Mouse (Mus musculus) brown adipose tissue, adult 24 weeks (tissue): Measurements from ENCODE around the gene Cd177. TPM values are rescaled to one million over a fixed set of nuclear protein-coding genes. Genes with fewer than 3 reads are reported as not detected.
"Not testable (repeated sequence)": the region's sequence is repeated elsewhere in the genome, so short reads cannot be mapped to it uniquely, and the experiment has no call there.

ENCODE experiments used
- H3K27ac ChIP-seq: fragments of 200-500 bp; replicated peaks from 2 replicates; pipeline ENCODE4 v1.5.1; 2012; ENCODE audit warnings: low read depth, mild to moderate bottlenecking, low read length
- H3K4me1 ChIP-seq: fragments of 200-500 bp; 2 replicates; pipeline ENCODE4 v1.6.1; 2012; ENCODE audit warnings: low read length, mixed read lengths; ENCODE audit not compliant: control insufficient read depth, insufficient read depth, insufficient read length
- H3K4me3 ChIP-seq: fragments of 200-500 bp; 2 replicates; pipeline ENCODE4 v1.5.1; 2012; ENCODE audit warnings: low read depth, mild to moderate bottlenecking, low read length, moderate library complexity; ENCODE audit not compliant: insufficient read depth
- polyA plus RNA-seq: library from polyadenylated mRNA; stranded (reverse); fragments of >200 nt; gene quantifications from 2 replicates; pipeline ENCODE4 v1.2.4, GENCODE M21; 2012; ENCODE audit not compliant: missing spikeins, insufficient read depth, insufficient read length

The Cd177 gene
- polyA plus RNA-seq = not detected in 2 replicates

GRCm38 (mm10) chr7:24760211-24760610 lies at the start of gene Cd177:
Cd177 (minus strand) TSS chr7:24760311.
- Histone ChIP-seq H3K4me3 (no peak within 1 kb of the TSS), H3K27ac (no peak within 1 kb of the TSS), H3K4me1 (no peaks in the 10 kb centered on the region)

GRCm38 (mm10) chr7:24809041-24809440 lies 48.9 kb upstream of the Cd177 start:
- no peak overlapping the region for H3K4me3 ChIP-seq
- no peaks in the 10 kb centered on the region for H3K4me1 ChIP-seq
- H3K27ac ChIP-seq = no peak overlapping the region

GRCm38 (mm10) chr7:24804826-24805225 lies 44.7 kb upstream of the Cd177 start:
- no peak overlapping the region for H3K27ac ChIP-seq
- no peak overlapping the region for H3K4me3 ChIP-seq
- H3K4me1 ChIP-seq = no peaks in the 10 kb centered on the region

- H3K27ac ChIP-seq = no peak overlapping the region
- no peaks in the 10 kb centered on the region for H3K4me1 ChIP-seq
- H3K4me3 ChIP-seq = no peak overlapping the region
Observed at GRCm38 (mm10) chr7:24802149-24802767, 42.1 kb upstream of the Cd177 start.

DNA sequence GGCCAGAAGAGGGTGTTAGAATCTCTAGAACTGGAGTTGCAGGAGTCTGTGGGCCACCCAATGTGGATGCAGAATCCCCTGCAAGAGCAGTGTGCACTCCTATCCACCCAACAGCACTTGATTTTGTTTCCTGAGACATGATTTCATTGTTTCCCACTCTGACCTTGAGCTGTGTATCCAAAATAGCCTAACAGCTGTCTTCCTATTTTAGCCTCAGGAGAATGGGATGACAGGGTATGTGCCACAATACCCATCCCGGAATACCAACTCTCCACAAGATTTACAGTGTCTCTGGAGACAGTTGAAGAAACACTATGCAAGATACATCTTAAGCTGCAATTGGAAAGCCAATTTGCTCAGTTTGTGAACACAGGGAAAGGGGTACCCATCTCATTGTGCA lies 37.8 kb upstream of the Cd177 start:
- Histone ChIP-seq H3K27ac (no peak overlapping the region), H3K4me1 (no peaks in the 10 kb centered on the region), H3K4me3 (no peak overlapping the region)

DNA sequence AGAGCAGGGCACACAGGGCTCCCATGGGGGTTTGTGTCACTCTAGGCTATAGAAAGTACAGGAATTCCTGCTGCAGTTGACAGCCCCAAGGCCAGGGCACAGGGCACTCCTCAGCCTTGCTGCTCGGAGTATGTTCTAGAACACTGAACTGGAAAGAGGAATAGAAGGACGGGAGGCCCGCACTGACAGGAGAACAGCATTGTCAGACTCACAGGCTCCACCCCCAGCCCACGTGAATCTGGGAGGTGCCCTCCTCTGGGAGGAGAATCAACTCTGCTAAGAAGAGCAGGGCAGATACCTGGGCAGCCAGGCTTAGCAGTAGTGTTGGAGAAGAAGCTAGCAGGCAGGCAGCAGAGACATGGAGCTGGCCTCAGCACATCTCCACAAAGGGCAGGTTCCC lies 16.8 kb upstream of the Cd177 start, which contains the start of gene Ceacam10:
Gene Ceacam10, plus strand, starts transcription at position 289 of the 400 bp plus-strand sequence.
- not testable (repeated sequence) for H3K27ac ChIP-seq, H3K4me1 ChIP-seq, H3K4me3 ChIP-seq

DNA sequence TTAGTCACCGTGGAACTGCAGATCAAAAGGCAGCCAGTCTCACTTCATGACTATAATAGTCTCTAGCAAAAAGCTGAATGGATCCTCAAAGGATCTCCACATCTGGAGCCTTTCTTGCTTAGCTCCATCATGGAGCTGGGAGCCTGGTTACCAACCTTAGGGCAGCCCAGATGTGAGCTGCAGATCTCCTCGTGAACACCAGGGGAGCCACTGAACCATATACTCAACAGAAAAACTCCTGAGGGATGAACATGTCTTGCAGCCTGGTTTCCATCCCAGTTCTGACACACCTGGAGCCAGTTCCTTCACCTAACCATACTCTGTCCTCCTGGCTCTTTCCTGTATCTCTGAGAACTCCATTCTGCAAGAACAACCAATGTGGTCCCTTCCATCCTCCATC lies 16.0 kb upstream of the Cd177 start:
- H3K4me1 ChIP-seq = no peaks in the 10 kb centered on the region
- H3K27ac ChIP-seq = no peak overlapping the region
- no peak overlapping the region for H3K4me3 ChIP-seq

DNA sequence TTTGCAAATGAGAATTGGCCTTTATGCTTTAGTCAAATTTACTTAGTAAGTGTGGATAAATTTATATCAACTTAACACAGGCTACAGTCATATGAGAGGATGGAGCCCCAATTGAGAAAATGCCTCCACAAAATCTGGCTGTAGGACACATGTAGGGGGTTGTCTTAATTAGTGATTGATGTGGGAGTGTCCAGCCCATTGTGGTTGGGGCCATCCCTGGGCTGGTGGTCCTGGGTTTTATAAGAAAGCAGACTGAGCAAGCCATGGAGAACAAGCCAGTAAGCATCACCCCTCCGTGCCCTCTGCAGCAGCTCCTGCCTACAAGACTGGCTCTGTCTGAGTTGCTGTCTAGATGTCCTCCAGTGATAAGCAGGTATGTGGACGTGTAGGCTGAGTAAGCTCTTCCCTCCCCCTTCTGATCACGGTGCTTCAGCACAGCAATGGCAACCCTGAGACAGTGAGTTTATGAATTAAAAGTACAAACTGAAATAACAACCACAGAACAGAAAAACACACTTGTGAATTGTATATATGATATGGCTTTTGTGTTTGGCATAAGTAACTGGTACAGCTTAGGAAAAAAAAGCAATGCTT lies 13.9 kb upstream of the Cd177 start:
- no peak overlapping the region for H3K4me3 ChIP-seq
- no peak overlapping the region for H3K27ac ChIP-seq
- H3K4me1 ChIP-seq = no peaks in the 10 kb centered on the region

GRCm38 (mm10) chr7:24771361-24771760 lies 11.2 kb upstream of the Cd177 start:
- Histone ChIP-seq H3K27ac (no peak overlapping the region), H3K4me1 (no peaks in the 10 kb centered on the region), H3K4me3 (no peak overlapping the region)

GRCm38 (mm10) chr7:24762574-24762973 lies 2.5 kb upstream of the Cd177 start:
- Histone ChIP-seq H3K4me1 (no peaks in the 10 kb centered on the region), H3K27ac (no peak overlapping the region)

GRCm38 (mm10) chr7:24761161-24761560 lies 1.1 kb upstream of the Cd177 start:
- no peak overlapping the region for H3K4me3 ChIP-seq
- no peak overlapping the region for H3K27ac ChIP-seq
- H3K4me1 ChIP-seq = no peaks in the 10 kb centered on the region

More at GRCm38 (mm10) chr7:24762574-24762973, 2.5 kb upstream of the Cd177 start:
- H3K4me3 ChIP-seq = no peak overlapping the region

- Histone ChIP-seq H3K27ac (no peak overlapping the region), H3K4me3 (no peak overlapping the region), H3K4me1 (no peaks in the 10 kb centered on the region)
Observed at GRCm38 (mm10) chr7:24758520-24758919, 1.6 kb downstream of the Cd177 start.

DNA sequence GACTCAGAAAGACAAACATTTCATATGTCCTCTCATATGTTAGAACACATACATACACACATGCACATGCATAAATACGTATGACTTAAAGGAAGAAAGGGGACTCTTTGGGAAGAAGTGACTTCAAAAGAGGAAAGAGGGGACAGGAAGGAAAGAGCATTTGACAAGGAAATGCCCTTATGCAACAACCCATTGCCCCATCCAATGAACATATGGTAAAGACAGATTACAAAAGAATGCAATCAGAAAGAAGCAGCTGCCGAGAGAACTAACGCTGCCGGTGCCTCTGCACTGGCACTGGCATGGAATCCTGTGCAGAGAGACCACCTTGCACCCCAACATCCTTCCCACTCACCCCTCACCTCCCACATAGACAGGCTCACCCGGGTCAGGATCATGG lies 6.6 kb downstream of the Cd177 start:
- H3K27ac ChIP-seq = no peak overlapping the region
- H3K4me3 ChIP-seq = no peak overlapping the region
- H3K4me1 ChIP-seq = no peaks in the 10 kb centered on the region

- H3K27ac ChIP-seq = no peak overlapping the region
- no peak overlapping the region for H3K4me3 ChIP-seq
- H3K4me1 ChIP-seq = no peaks in the 10 kb centered on the region
Observed at GRCm38 (mm10) chr7:24751610-24752009, 8.5 kb downstream of the Cd177 start.

GRCm38 (mm10) chr7:24750695-24751094 lies 9.4 kb downstream of the Cd177 start:
- H3K4me1 ChIP-seq = no peaks in the 10 kb centered on the region
- H3K27ac ChIP-seq = no peak overlapping the region
- no peak overlapping the region for H3K4me3 ChIP-seq

DNA sequence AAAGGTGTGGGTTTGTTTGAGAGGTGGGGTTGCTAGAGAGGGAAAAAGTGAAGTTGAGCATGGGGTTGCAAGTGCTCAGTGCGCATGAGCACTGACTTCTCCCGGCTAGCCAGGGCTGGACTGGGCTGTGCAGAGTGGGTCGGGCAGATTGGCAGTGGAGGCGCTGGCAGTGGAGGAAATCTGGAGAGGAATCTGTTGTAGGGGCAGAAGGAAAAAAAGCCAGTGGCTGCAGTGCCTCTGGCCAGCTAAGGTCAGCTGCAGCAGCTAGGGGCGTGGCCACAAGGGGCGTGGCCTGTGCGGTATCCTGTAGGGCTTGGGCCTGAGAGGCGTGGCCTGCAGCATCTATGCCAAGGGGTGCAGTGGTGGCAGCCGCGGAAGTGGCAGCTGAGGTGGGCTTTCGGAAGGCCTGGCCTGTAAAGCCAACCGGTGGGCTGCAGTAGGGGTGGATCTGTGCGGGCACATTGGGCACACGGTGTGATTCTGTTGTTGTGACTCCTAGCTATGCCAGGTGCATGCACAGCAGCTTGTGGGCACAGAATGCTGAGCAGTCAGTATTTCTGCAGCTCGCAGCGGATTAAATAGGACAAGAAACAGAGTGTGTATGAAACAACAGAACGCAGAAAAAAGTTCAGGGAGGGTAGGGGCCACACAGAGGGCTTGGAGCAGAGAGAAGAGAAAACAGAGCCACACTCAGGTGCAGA lies 24.0 kb downstream of the Cd177 start:
- no peaks in the 10 kb centered on the region for H3K4me1 ChIP-seq
- no peak overlapping the region for H3K4me3 ChIP-seq
- no peak overlapping the region for H3K27ac ChIP-seq
